Mouse (Mus musculus) urinary bladder, postnatal 14 days (tissue): ENCODE results near the gene Apoa2.
"Not testable (repeated sequence)": the region's sequence is repeated elsewhere in the genome, so short reads cannot be mapped to it uniquely, and the experiment has no call there.

ENCODE experiments used
- DNase-seq: peaks from one replicate; pipeline ENCODE4 v3.0.0; 2021; ENCODE audit warnings: low spot score

Apoa2 gene

GRCm38 (mm10) chr1:171237438-171237837, 12.6 kb downstream of the Apoa2 start:
- DNase-seq: no peak

GRCm38 (mm10) chr1:171238463-171238862, 13.6 kb downstream of the Apoa2 start:
- peak; percentile 54 for DNase-seq

GRCm38 (mm10) chr1:171239992-171240744, 15.3 kb downstream of the Apoa2 start:
- DNase-seq: peak; percentile 64

GRCm38 (mm10) chr1:171240911-171241310, 16.1 kb downstream of the Apoa2 start:
- no peak for DNase-seq

- DNase-seq: not testable (repeated sequence)
Observed at GRCm38 (mm10) chr1:171241952-171242351, 17.1 kb downstream of the Apoa2 start.

- no peak for DNase-seq
Observed at GRCm38 (mm10) chr1:171245353-171245752, 20.5 kb downstream of the Apoa2 start.

GRCm38 (mm10) chr1:171246709-171247452, 22.0 kb downstream of the Apoa2 start:
- peak; percentile 98 for DNase-seq

GRCm38 (mm10) chr1:171247453-171247841, 22.6 kb downstream of the Apoa2 start:
- no peak for DNase-seq

GRCm38 (mm10) chr1:171247916-171248315, 23.1 kb downstream of the Apoa2 start:
- no peak for DNase-seq

- DNase-seq: no peak
Observed at GRCm38 (mm10) chr1:171248386-171249226, 23.8 kb downstream of the Apoa2 start.

- DNase-seq: peak; percentile 61
Observed at GRCm38 (mm10) chr1:171249913-171250600, 25.2 kb downstream of the Apoa2 start, which contains the start of gene Adamts4. TSS of gene Adamts4 (plus strand) at chr1:171250421.

GRCm38 (mm10) chr1:171250680-171251593, 26.1 kb downstream of the Apoa2 start, which contains the start of gene Ndufs2:
TSS of gene Ndufs2 (minus strand) at chr1:171251388.
- DNase-seq: no peak

- peak; percentile 42 for DNase-seq
Observed at GRCm38 (mm10) chr1:171251594-171252324, 26.9 kb downstream of the Apoa2 start.

- no peak for DNase-seq
Observed at GRCm38 (mm10) chr1:171252415-171252814, 27.6 kb downstream of the Apoa2 start.

GRCm38 (mm10) chr1:171256095-171256818, 31.4 kb downstream of the Apoa2 start:
- DNase-seq: no peak

GRCm38 (mm10) chr1:171256937-171257548, 32.2 kb downstream of the Apoa2 start:
- DNase-seq: peak; percentile 61

GRCm38 (mm10) chr1:171257781-171258180, 32.9 kb downstream of the Apoa2 start:
- no peak for DNase-seq

- DNase-seq: no peak
Observed at GRCm38 (mm10) chr1:171258921-171259320, 34.1 kb downstream of the Apoa2 start.

- no peak for DNase-seq
Observed at GRCm38 (mm10) chr1:171260316-171260715, 35.5 kb downstream of the Apoa2 start.
